Mouse (Mus musculus) heart, embryonic 16.5 days (tissue): Measurements from ENCODE around the gene 2810408A11Rik. TPM values are rescaled to one million over a fixed set of nuclear protein-coding genes. Genes with fewer than 3 reads are reported as not detected.
A peak's percentile ranks its signal among the peaks of the same experiment; 100 is the strongest.
"Not testable (repeated sequence)": the region's sequence is repeated elsewhere in the genome, so short reads cannot be mapped to it uniquely, and the experiment has no call there.

Experiments
- ATAC-seq: fragments of 200-750 bp; cut with Nextera tagmentation; replicated peaks from 2 replicates; pipeline ENCODE4 v1.8.0; 2017; ENCODE audit warnings: moderate number of reproducible peaks; ENCODE audit not compliant: insufficient read depth, low FRiP score; ENCODE audit errors: extremely low read depth
- H3K27ac ChIP-seq: fragments of 300-500 bp; sonication (generic); 2 replicates; pipeline ENCODE4 v1.5.1; 2014; ENCODE audit warnings: mild to moderate bottlenecking, low read length, control low read depth, moderate library complexity
- H3K27me3 ChIP-seq: fragments of 300-500 bp; sonication (generic); 2 replicates; pipeline ENCODE4 v1.6.1; 2014; ENCODE audit warnings: low read length, mixed read lengths; ENCODE audit not compliant: control insufficient read depth, insufficient read depth
- H3K36me3 ChIP-seq: fragments of 300-500 bp; sonication (generic); 2 replicates; pipeline ENCODE4 v1.6.1; 2014; ENCODE audit not compliant: control insufficient read depth, insufficient read depth
- H3K4me1 ChIP-seq: fragments of 300-500 bp; sonication (generic); 2 replicates; pipeline ENCODE4 v1.6.1; 2014; ENCODE audit warnings: low read length, mixed read lengths; ENCODE audit not compliant: control insufficient read depth, insufficient read depth
- H3K4me2 ChIP-seq: fragments of 300-500 bp; sonication (generic); 2 replicates; pipeline ENCODE4 v1.6.1; 2014; ENCODE audit warnings: low read depth, mild to moderate bottlenecking, control low read depth, low read length
- H3K4me3 ChIP-seq: fragments of 300-500 bp; sonication (generic); 2 replicates; pipeline ENCODE4 v1.5.1; 2014; ENCODE audit warnings: mild to moderate bottlenecking, control low read depth, low read length
- H3K9ac ChIP-seq: fragments of 300-500 bp; sonication (generic); 2 replicates; pipeline ENCODE4 v1.6.1; 2014; ENCODE audit warnings: low read length, control low read depth
- H3K9me3 ChIP-seq: fragments of 300-500 bp; sonication (generic); replicated peaks from 2 replicates; pipeline ENCODE4 v1.6.1; 2016; ENCODE audit warnings: low read length; ENCODE audit not compliant: control insufficient read depth
- WGBS: fragments of 180-500 bp; shearing (Covaris S2); extraction: QIAGEN DNeasy Blood & Tissue Kit; methylation state at CpG from one replicate; pipeline ENCODE4 v1.1.7; 2014; 5-methylcytosine and 5-hydroxymethylcytosine counted together
- polyA plus RNA-seq: library from polyadenylated mRNA; unstranded; fragments of >200 nt; fragmentation: Nextera tagmentation; extraction: Ambion mirVana; gene quantifications from 2 replicates; pipeline ENCODE4 v1.2.1, GENCODE M21; 2015

The 2810408A11Rik gene
- polyA plus RNA-seq, 1 experiment from 2014 or later: 4.1 TPM

DNA sequence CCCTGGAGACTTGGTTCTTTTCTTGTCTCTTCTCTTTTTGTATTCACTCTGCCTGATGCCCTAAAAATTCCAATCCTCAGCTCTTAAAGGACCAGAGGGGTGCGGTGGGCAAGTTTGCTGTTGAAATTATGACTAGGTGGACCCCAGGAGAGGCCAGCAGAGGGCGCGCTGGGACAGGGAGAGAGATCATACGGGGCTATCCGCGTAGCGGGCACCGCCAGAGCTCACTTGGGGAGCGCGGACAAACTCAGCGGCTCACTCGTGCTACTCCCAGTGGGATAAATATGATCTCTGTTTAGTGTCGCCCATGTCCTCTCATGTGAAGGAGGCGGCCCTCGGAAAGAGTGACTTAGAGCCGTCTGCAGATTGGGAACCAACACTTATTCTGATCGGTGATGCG, 33.4 kb upstream of the 2810408A11Rik start:
- WGBS: under 1% methylated on average over 18 of the region's 18 CpGs

DNA sequence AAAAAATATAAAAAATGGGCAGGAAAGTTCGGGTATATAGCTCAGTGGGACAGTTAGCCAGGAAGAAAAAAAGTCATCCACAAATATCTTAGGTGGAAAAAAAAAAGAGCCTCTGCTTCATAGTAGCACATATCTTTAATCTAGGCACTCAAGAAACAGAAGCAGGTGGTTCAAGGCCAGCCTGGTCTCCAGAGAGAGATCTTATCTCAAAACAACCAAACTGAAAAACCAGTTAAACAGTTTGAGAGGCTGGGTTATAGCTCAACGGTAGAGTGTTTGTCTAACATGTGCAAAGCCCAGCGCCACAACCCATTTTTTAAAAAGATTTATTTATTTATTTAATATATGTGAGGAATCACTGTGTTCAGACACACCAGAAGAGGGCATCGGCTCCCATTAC, 32.3 kb upstream of the 2810408A11Rik start:
- no peak overlapping the region for H3K9ac ChIP-seq
- 64% methylated on average over 4 of the region's 4 CpGs for WGBS
- no peaks in the 10 kb centered on the region for H3K36me3 ChIP-seq
- H3K4me1 ChIP-seq: peaks cover 32% of the 10 kb centered on the region
- no peak for ATAC-seq
- H3K27me3 ChIP-seq: 0 out of 2 replicates have a peak, but pooled peaks cover 3% of the 10 kb centered on the region
- H3K4me2 ChIP-seq: no peak overlapping the region
- no peaks in the 10 kb centered on the region for H3K9me3 ChIP-seq
- no peak overlapping the region for H3K4me3 ChIP-seq
- no peak overlapping the region; the same call in 1 of the 2 replicates for H3K27ac ChIP-seq

More for the DNA sequence above, 33.4 kb upstream of the 2810408A11Rik start:
- H3K9ac ChIP-seq: no peak overlapping the region
- peak; percentile 57 for ATAC-seq
- peak overlapping the region; percentile 64 for H3K4me2 ChIP-seq
- 0 out of 2 replicates have a peak, but pooled peaks cover 6% of the 10 kb centered on the region for H3K27me3 ChIP-seq
- H3K4me1 ChIP-seq: peaks cover 33% of the 10 kb centered on the region
- H3K27ac ChIP-seq: no peak overlapping the region
- peak overlapping the region; percentile 38 for H3K4me3 ChIP-seq
- no peaks in the 10 kb centered on the region for H3K36me3 ChIP-seq
- H3K9me3 ChIP-seq: no peaks in the 10 kb centered on the region

DNA sequence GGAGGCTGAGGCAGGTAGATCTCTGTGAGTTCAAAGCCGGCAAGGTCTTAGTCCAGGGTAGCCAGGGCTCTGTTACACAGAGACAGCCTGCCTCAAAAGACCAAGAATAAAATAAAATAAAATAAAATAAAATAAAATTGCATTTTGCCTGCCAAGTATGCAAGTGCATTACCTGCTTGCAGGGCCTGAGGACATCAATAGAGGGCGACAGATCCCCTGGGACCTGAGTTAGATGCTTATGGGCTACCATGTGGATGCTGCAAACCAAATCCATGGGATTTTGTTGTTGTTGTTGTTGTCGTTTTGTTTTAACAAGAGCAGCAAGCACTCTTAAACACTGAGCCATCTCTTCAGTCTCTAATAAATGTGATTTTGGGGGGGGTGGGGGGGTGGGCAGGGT, 31.5 kb upstream of the 2810408A11Rik start:
- Histone ChIP-seq H3K4me3 (no peak overlapping the region), H3K4me2 (no peak overlapping the region), H3K9me3 (no peaks in the 10 kb centered on the region), H3K9ac (no peak overlapping the region), H3K27ac (no peak overlapping the region), H3K4me1 (peaks cover 24% of the 10 kb centered on the region), H3K27me3 (0 out of 2 replicates have a peak, but pooled peaks cover 2% of the 10 kb centered on the region), H3K36me3 (no peaks in the 10 kb centered on the region)
- ATAC-seq: no peak
- WGBS: 34% methylated on average over 3 of the region's 3 CpGs

GRCm38 (mm10) chr11:69931769-69932168, 31.0 kb upstream of the 2810408A11Rik start:
- 60% methylated on average over 8 of the region's 8 CpGs for WGBS

GRCm38 (mm10) chr11:69930967-69931537, 30.3 kb upstream of the 2810408A11Rik start:
- H3K27me3 ChIP-seq: 0 out of 2 replicates have a peak, but pooled peaks cover 2% of the 10 kb centered on the region
- no peak for ATAC-seq
- H3K36me3 ChIP-seq: no peaks in the 10 kb centered on the region
- H3K4me2 ChIP-seq: no peak overlapping the region
- H3K4me3 ChIP-seq: no peak overlapping the region
- H3K27ac ChIP-seq: peak overlapping the region; percentile 53; the same call in 1 of the 2 replicates
- 65% methylated on average over 3 of the region's 3 CpGs for WGBS
- H3K4me1 ChIP-seq: peaks cover 12% of the 10 kb centered on the region
- H3K9ac ChIP-seq: no peak overlapping the region
- no peaks in the 10 kb centered on the region for H3K9me3 ChIP-seq

More at GRCm38 (mm10) chr11:69931769-69932168, 31.0 kb upstream of the 2810408A11Rik start:
- 0 out of 2 replicates have a peak, but pooled peaks cover 2% of the 10 kb centered on the region for H3K27me3 ChIP-seq
- no peak overlapping the region for H3K4me3 ChIP-seq
- H3K27ac ChIP-seq: no peak overlapping the region
- H3K36me3 ChIP-seq: no peaks in the 10 kb centered on the region
- H3K9ac ChIP-seq: no peak overlapping the region
- no peak for ATAC-seq
- H3K4me1 ChIP-seq: peaks cover 19% of the 10 kb centered on the region
- H3K4me2 ChIP-seq: no peak overlapping the region
- no peaks in the 10 kb centered on the region for H3K9me3 ChIP-seq

DNA sequence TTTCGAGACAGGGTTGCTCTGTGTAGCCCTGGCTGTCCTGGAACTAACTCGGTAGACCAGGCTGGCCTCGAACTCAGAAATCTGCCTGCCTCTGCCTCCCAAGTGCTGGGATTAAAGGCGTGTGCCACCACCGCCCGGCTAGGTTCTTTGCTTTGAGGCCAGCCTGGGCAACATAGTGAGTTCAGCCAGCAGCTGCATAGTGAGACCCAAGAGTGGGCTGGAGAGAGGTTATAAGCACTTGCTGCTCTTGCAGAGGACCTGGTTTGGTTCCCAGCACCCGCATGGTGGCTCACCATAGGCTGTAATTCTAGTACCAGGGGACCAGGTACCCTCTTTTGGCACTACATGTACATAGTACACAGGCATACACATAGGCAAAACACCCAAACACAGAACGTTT, 29.4 kb upstream of the 2810408A11Rik start:
- H3K27ac ChIP-seq, H3K27me3 ChIP-seq, H3K4me3 ChIP-seq, H3K36me3 ChIP-seq, H3K4me1 ChIP-seq, H3K4me2 ChIP-seq, ATAC-seq, H3K9me3 ChIP-seq, H3K9ac ChIP-seq: not testable (repeated sequence)
- WGBS: 88% methylated on average over 8 of the region's 8 CpGs

DNA sequence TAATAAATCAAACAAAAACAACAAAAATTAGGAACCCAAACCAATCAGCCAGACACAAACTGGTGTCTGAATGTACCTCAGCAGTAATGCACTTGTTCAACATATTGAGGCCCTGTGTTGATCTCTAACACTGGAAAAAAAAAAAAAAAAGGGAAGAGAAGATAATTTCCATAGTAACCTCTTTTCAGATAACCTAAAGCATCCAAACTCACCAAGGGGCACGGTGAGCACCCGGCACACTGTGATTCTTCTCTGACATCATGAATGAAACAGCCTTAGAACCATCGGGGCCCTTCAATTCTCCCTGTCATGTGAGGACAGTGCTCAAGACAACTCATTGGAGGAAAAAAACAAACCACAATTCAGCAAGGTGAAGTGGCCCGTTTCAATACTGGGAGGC, 28.9 kb upstream of the 2810408A11Rik start:
- no peak overlapping the region for H3K4me2 ChIP-seq
- ATAC-seq: no peak
- no peak overlapping the region for H3K9ac ChIP-seq
- no peaks in the 10 kb centered on the region for H3K27me3 ChIP-seq
- no peak overlapping the region for H3K27ac ChIP-seq
- 36% methylated on average over 4 of the region's 4 CpGs for WGBS
- H3K4me3 ChIP-seq: no peak overlapping the region
- peaks cover 4% of the 10 kb centered on the region for H3K4me1 ChIP-seq
- no peaks in the 10 kb centered on the region for H3K9me3 ChIP-seq
- H3K36me3 ChIP-seq: no peaks in the 10 kb centered on the region

DNA sequence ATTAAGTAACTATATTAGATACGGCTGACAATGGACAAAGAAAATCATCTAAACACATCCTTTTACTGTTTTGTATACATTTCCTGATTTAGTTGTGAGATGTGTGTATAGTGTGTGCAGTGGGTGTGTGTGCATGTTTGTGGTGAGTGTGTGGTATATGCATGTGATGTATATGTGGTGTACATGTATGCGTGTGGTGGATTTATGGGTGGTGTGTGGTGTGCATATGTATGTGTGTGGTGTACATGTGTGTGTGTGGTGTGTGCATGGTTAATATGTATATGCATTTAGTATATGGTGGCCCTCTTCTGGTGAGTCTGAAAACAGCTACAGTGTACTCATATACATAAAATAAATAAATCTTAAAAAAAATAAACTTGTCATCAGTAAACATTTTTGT, 26.7 kb upstream of the 2810408A11Rik start:
- no peaks in the 10 kb centered on the region for H3K36me3 ChIP-seq
- no peaks in the 10 kb centered on the region for H3K9me3 ChIP-seq
- no peaks in the 10 kb centered on the region; the same call in 1 of the 2 replicates for H3K4me1 ChIP-seq
- 90% methylated on average over 2 of the region's 2 CpGs for WGBS
- H3K9ac ChIP-seq: no peak overlapping the region
- H3K27me3 ChIP-seq: no peaks in the 10 kb centered on the region
- ATAC-seq: no peak
- H3K4me2 ChIP-seq: no peak overlapping the region
- H3K4me3 ChIP-seq: no peak overlapping the region
- no peak overlapping the region for H3K27ac ChIP-seq

GRCm38 (mm10) chr11:69922796-69923195, 22.0 kb upstream of the 2810408A11Rik start:
- Histone ChIP-seq H3K27me3 (no peaks in the 10 kb centered on the region), H3K9ac (0 out of 2 replicates have a peak overlapping the region, but pooled peaks have one; percentile 2), H3K4me1 (peaks cover 18% of the 10 kb centered on the region), H3K9me3 (no peaks in the 10 kb centered on the region), H3K27ac (peak overlapping the region; percentile 48; the same call in 1 of the 2 replicates), H3K4me3 (no peak overlapping the region), H3K4me2 (peak overlapping the region; percentile 88; the same call in 1 of the 2 replicates), H3K36me3 (peaks cover 11% of the 10 kb centered on the region)
- no peak for ATAC-seq
- WGBS: 69% methylated on average over 3 of the region's 3 CpGs
